Mouse (Mus musculus): ENCODE data around the gene Apol9b. TPM values are rescaled to one million over a fixed set of nuclear protein-coding genes. Genes with fewer than 3 reads are reported as not detected.
"Not testable (repeated sequence)": the region's sequence is repeated elsewhere in the genome, so short reads cannot be mapped to it uniquely, and the experiment has no call there.

The Apol9b gene
- total and polyA plus RNA-seq, 2 experiments = 148 to 174 TPM

GRCm38 (mm10) chr15:77724208-77724911 lies 4.5 kb upstream of the Apol9b start:
- not testable (repeated sequence) for H3K27ac ChIP-seq (replicated peaks; ENCODE audit: insufficient read depth, low read depth, low read length); H3K4me1 ChIP-seq (ENCODE audit: control insufficient read depth, insufficient read depth, low read length); H3K4me3 ChIP-seq (ENCODE audit: insufficient read depth, low read depth, low read length); H3K79me2 ChIP-seq (ENCODE audit: control insufficient read depth, insufficient read depth, low read length); H3K36me3 ChIP-seq (ENCODE audit: control insufficient read depth, insufficient read depth, low read length); DNase-seq (ENCODE audit: extremely low read depth, low read depth, low spot score); H3K9ac ChIP-seq (ENCODE audit: low read depth, low read length); H3K27me3 ChIP-seq (ENCODE audit: control insufficient read depth, insufficient read depth, low read length)
- WGBS = 37% methylated on average over 3 of the region's 10 CpGs

- not testable (repeated sequence) for H3K27ac ChIP-seq (replicated peaks; ENCODE audit: insufficient read depth, low read depth, low read length); H3K9ac ChIP-seq (ENCODE audit: low read depth, low read length); H3K36me3 ChIP-seq (ENCODE audit: control insufficient read depth, insufficient read depth, low read length); H3K4me3 ChIP-seq (ENCODE audit: insufficient read depth, low read depth, low read length); DNase-seq (ENCODE audit: extremely low read depth, low read depth, low spot score); H3K27me3 ChIP-seq (ENCODE audit: control insufficient read depth, insufficient read depth, low read length); H3K4me1 ChIP-seq (ENCODE audit: control insufficient read depth, insufficient read depth, low read length); H3K79me2 ChIP-seq (ENCODE audit: control insufficient read depth, insufficient read depth, low read length)
- 65% methylated on average over 6 of the region's 6 CpGs for WGBS
Observed at GRCm38 (mm10) chr15:77725393-77726020, 3.3 kb upstream of the Apol9b start.

GRCm38 (mm10) chr15:77727139-77727538 lies 1.7 kb upstream of the Apol9b start:
- 0% methylated on average over 3 of the region's 3 CpGs for WGBS

GRCm38 (mm10) chr15:77727745-77728144 lies 1.1 kb upstream of the Apol9b start:
- H3K27me3 ChIP-seq (ENCODE audit: control insufficient read depth, insufficient read depth, low read length); H3K36me3 ChIP-seq (ENCODE audit: control insufficient read depth, insufficient read depth, low read length); H3K9ac ChIP-seq (ENCODE audit: low read depth, low read length); H3K4me3 ChIP-seq (ENCODE audit: insufficient read depth, low read depth, low read length); H3K79me2 ChIP-seq (ENCODE audit: control insufficient read depth, insufficient read depth, low read length): not testable (repeated sequence)
- Histone ChIP-seq H3K4me1 (ENCODE audit: control insufficient read depth, insufficient read depth, low read length) (peaks cover 13% of the 10 kb centered on the region), H3K27ac (replicated peaks; ENCODE audit: insufficient read depth, low read depth, low read length) (peak overlapping the region; percentile 52; the same call in 1 of the 2 replicates)
- WGBS = 17% methylated on average over 3 of the region's 3 CpGs
- peak; percentile 55 for DNase-seq (ENCODE audit: extremely low read depth, low read depth, low spot score)

More at GRCm38 (mm10) chr15:77727139-77727538, 1.7 kb upstream of the Apol9b start:
- H3K4me1 ChIP-seq (ENCODE audit: control insufficient read depth, insufficient read depth, low read length) = peaks cover 10% of the 10 kb centered on the region; the same call in 1 of the 2 replicates
- not testable (repeated sequence) for H3K9ac ChIP-seq (ENCODE audit: low read depth, low read length); H3K36me3 ChIP-seq (ENCODE audit: control insufficient read depth, insufficient read depth, low read length); H3K4me3 ChIP-seq (ENCODE audit: insufficient read depth, low read depth, low read length); H3K27ac ChIP-seq (replicated peaks; ENCODE audit: insufficient read depth, low read depth, low read length); H3K79me2 ChIP-seq (ENCODE audit: control insufficient read depth, insufficient read depth, low read length); H3K27me3 ChIP-seq (ENCODE audit: control insufficient read depth, insufficient read depth, low read length)
- peak; percentile 45; the same call in 1 of the 2 replicates for TF ChIP-seq CTCF (IDR thresholded peaks at IDR 0.05; ENCODE audit: low read depth, low read length)
- peak; percentile 33 for DNase-seq (ENCODE audit: extremely low read depth, low read depth, low spot score)

DNA sequence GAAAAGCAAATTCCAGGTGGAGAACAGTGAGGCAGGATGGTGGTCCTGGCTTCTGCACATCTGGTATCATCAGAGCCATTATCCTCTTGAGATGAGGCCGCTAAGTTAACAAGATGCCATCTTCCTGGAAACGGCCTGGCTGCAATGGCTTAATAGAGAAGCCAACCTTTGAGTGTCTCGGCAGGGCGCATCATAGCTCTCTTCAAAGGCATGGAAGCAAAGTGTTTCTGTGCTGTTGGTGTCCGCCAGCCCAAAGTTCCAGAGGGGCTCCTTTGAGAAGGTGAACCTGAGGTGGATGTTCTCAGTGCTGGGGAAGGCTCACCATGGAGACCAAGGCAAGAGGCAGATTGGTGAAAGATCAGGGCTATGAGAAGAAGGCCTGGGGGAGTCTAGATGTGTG lies 2.8 kb downstream of the Apol9b start:
- peaks cover 15% of the 10 kb centered on the region for H3K4me1 ChIP-seq (ENCODE audit: control insufficient read depth, insufficient read depth, low read length)
- H3K4me3 ChIP-seq (ENCODE audit: insufficient read depth, low read depth, low read length) = no peak overlapping the region
- H3K36me3 ChIP-seq (ENCODE audit: control insufficient read depth, insufficient read depth, low read length) = no peaks in the 10 kb centered on the region
- H3K79me2 ChIP-seq (ENCODE audit: control insufficient read depth, insufficient read depth, low read length) = peaks cover 7% of the 10 kb centered on the region; the same call in 1 of the 2 replicates
- H3K27ac ChIP-seq (replicated peaks; ENCODE audit: insufficient read depth, low read depth, low read length) = no peak overlapping the region
- TF ChIP-seq POLR2A (IDR thresholded peaks at IDR 0.05; ENCODE audit: extremely low read depth, insufficient read depth, low read length) (no peak), CTCF (IDR thresholded peaks at IDR 0.05; ENCODE audit: low read depth, low read length) (no peak)
- no peaks in the 10 kb centered on the region for H3K27me3 ChIP-seq (ENCODE audit: control insufficient read depth, insufficient read depth, low read length)
- 96% methylated on average over 5 of the region's 5 CpGs for WGBS
- no peak for DNase-seq (ENCODE audit: extremely low read depth, low read depth, low spot score)
- H3K9ac ChIP-seq (ENCODE audit: low read depth, low read length) = no peak overlapping the region

DNA sequence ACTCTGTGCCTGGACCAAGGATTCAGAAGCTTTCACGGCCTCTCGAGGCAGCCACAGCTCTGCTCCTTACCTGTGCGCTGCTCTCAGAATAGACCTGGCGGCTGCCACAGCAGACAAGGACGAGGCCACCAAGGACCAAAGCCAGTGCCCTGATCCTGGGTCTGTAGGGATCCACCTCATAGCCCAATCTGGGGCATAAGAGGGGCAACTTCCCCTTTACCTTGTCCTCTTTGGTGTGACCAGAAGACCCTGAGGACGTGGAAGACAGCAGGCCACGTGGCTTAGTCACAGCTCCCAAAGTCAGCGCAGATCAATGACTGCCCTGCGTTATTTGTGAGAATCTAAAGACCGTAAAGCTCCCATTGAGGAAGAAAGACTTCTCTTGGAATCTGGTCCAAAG lies 4.0 kb downstream of the Apol9b start:
- 90% methylated on average over 10 of the region's 10 CpGs for WGBS
- not testable (repeated sequence) for H3K27me3 ChIP-seq (ENCODE audit: control insufficient read depth, insufficient read depth, low read length)

GRCm38 (mm10) chr15:77733380-77733779 lies 4.5 kb downstream of the Apol9b start:
- not testable (repeated sequence) for H3K27ac ChIP-seq (replicated peaks; ENCODE audit: insufficient read depth, low read depth, low read length); H3K36me3 ChIP-seq (ENCODE audit: control insufficient read depth, insufficient read depth, low read length); DNase-seq (ENCODE audit: extremely low read depth, low read depth, low spot score); H3K27me3 ChIP-seq (ENCODE audit: control insufficient read depth, insufficient read depth, low read length); H3K4me3 ChIP-seq (ENCODE audit: insufficient read depth, low read depth, low read length); H3K9ac ChIP-seq (ENCODE audit: low read depth, low read length); H3K79me2 ChIP-seq (ENCODE audit: control insufficient read depth, insufficient read depth, low read length)
- H3K4me1 ChIP-seq (ENCODE audit: control insufficient read depth, insufficient read depth, low read length) = peaks cover 13% of the 10 kb centered on the region
- WGBS = 68% methylated on average over 8 of the region's 8 CpGs

More for the DNA sequence above, 4.0 kb downstream of the Apol9b start:
- H3K36me3 ChIP-seq (ENCODE audit: control insufficient read depth, insufficient read depth, low read length); H3K9ac ChIP-seq (ENCODE audit: low read depth, low read length); H3K79me2 ChIP-seq (ENCODE audit: control insufficient read depth, insufficient read depth, low read length); H3K4me3 ChIP-seq (ENCODE audit: insufficient read depth, low read depth, low read length); H3K27ac ChIP-seq (replicated peaks; ENCODE audit: insufficient read depth, low read depth, low read length); DNase-seq (ENCODE audit: extremely low read depth, low read depth, low spot score): not testable (repeated sequence)
- H3K4me1 ChIP-seq (ENCODE audit: control insufficient read depth, insufficient read depth, low read length) = peaks cover 15% of the 10 kb centered on the region

- H3K36me3 ChIP-seq (ENCODE audit: control insufficient read depth, insufficient read depth, low read length); H3K27me3 ChIP-seq (ENCODE audit: control insufficient read depth, insufficient read depth, low read length); H3K79me2 ChIP-seq (ENCODE audit: control insufficient read depth, insufficient read depth, low read length); H3K27ac ChIP-seq (replicated peaks; ENCODE audit: insufficient read depth, low read depth, low read length); H3K4me3 ChIP-seq (ENCODE audit: insufficient read depth, low read depth, low read length); H3K9ac ChIP-seq (ENCODE audit: low read depth, low read length); DNase-seq (ENCODE audit: extremely low read depth, low read depth, low spot score): not testable (repeated sequence)
- H3K4me1 ChIP-seq (ENCODE audit: control insufficient read depth, insufficient read depth, low read length) = peaks cover 13% of the 10 kb centered on the region
- 71% methylated on average over 4 of the region's 4 CpGs for WGBS
Observed at GRCm38 (mm10) chr15:77733903-77734302, 5.1 kb downstream of the Apol9b start.

Measured in liver, adult 2 months (tissue).